Mouse (Mus musculus) MEL (cell line): ENCODE measurements around the gene Hoga1.

Source experiments
- CTCF ChIP-seq, 3 experiments: IDR thresholded peaks in 2 of 3; conservative IDR thresholded peaks in 1 of 3; 2 replicates each; pipeline ENCODE4 v1.5.1; 2011 to 2012; ENCODE audit warnings: low read length in 3 of 3, low read depth in 2 of 3, mild to moderate bottlenecking in 2 of 3, improper control_type of control experiment in 1 of 3, inconsistent platforms in 1 of 3, mixed read lengths in 1 of 3, moderate library complexity in 1 of 3; ENCODE audit not compliant: control insufficient read depth in 1 of 3, insufficient read depth in 1 of 3, poor library complexity in 1 of 3, severe bottlenecking in 1 of 3
- EP300 ChIP-seq, 2 experiments: IDR thresholded peaks; 2 replicates each; pipeline ENCODE4 v1.6.1; 2011; ENCODE audit warnings: improper control_type of control experiment in 2 of 2, low read length in 2 of 2, low read depth in 1 of 2, mild to moderate bottlenecking in 1 of 2
- GABPA ChIP-seq: IDR thresholded peaks from 2 replicates; pipeline ENCODE4 v1.6.1; 2012; ENCODE audit warnings: low read depth, mild to moderate bottlenecking, inconsistent platforms, low read length, improper control_type of control experiment, moderate library complexity
- GATA1 ChIP-seq: IDR thresholded peaks from 2 replicates; pipeline ENCODE4 v1.6.1; 2011; ENCODE audit warnings: low read depth, low read length, improper control_type of control experiment

DNA sequence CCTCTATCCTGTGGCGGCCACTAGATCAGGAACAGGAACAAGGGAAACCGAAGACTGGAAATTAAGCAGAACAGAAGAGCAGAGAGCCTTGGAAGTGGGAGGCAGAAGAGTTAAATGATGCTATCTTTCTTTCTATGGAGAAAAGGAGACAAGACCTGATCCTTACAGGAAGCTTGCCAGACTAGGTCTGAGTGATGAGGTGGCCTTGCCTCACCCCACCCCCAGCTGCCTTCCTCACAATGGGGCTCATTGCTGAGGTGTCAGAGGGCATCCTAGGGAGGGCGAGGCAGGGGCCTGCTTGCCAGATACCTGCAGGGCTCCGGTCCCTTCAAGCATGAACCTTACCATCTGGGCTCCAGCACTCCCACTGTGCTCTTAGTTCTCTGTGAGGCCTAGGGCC lies 6.5 kb downstream of the Hoga1 start, which contains the start of gene 4933411K16Rik:
- no peak for TF ChIP-seq CTCF (IDR thresholded peaks at IDR 0.05 in 2 of 3, conservative IDR thresholded peaks at IDR 0.05 in 1 of 3; ENCODE audit: control insufficient read depth in 1 of 3, insufficient read depth in 1 of 3, low read depth in 2 of 3, low read length in 3 of 3, poor library complexity in 1 of 3, severe bottlenecking in 1 of 3)
- TF ChIP-seq GATA1 = no peak
- TF ChIP-seq GABPA = no peak
- TF ChIP-seq EP300 (IDR thresholded peaks at IDR 0.05; ENCODE audit: low read depth in 1 of 2, low read length in 2 of 2) = no peak
